Mouse (Mus musculus): ENCODE results near the gene Gm16181. TPM values are rescaled to one million over a fixed set of nuclear protein-coding genes. Genes with fewer than 3 reads are reported as not detected.

Gm16181 gene
- polyA plus RNA-seq, 1 experiment from 2014 or later = 0.46 TPM

DNA sequence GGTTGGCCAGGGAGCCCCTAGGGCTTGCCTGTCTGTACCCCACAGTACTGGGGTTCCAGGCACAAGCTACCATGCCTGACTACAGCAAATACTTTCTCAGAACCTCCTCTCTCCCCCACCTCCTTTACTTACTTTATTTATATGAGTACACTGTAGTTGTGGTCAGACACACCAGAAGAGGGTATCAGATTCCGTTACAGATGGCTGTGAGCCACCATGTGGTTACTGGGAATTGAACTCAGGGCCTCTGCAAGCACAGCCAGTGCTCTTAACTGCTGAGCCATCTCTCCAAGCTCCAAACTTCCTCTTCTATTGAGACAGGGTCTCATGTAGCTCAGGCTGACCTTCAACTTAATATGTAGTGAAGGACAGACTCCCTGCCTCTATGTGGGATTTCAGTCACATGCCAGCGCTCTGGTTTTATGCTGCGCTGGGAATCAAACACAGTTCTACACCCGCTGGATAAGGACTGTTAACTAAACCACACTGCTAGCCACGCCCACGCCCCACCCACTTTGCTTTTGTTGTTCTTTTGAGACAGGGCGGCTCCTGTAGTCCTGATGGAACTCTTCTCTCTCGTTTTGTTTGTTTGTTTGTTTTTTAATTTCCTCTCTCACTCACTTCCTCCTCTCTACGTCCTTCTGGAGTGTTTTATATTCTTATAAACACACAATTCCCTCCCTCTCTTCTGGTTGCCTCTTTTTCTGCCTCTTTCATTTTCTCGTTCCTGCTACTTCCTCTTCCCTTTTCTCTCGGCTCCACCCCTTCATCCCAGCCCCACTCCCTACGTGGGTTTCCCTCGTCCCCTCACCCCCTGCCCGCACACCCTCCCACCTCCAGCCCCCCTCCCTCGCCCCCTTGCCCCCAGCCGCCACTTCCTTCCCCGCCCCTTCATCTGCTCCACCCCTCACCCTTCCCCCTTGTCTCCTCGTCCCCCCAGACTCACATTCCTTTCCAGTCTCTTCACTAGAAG lies 34.7 kb upstream of the Gm16181 start:
- WGBS = 4% methylated on average over 18 of the region's 18 CpGs
- Histone ChIP-seq H3K4me3 (ENCODE audit: low read length) (peak overlapping the region; percentile 46), H3K4me1 (ENCODE audit: control insufficient read depth, insufficient read depth, low read length) (no peaks in the 10 kb centered on the region; the same call in 1 of the 2 replicates), H3K36me3 (ENCODE audit: control insufficient read depth, insufficient read depth, low read length) (no peaks in the 10 kb centered on the region), H3K4me2 (ENCODE audit: low read depth, low read length) (peak overlapping the region; percentile 52), H3K9ac (ENCODE audit: low read depth, low read length) (peak overlapping the region; percentile 55; the same call in 1 of the 2 replicates), H3K27me3 (replicated peaks; ENCODE audit: control insufficient read depth, insufficient read depth, low read length) (no peaks in the 10 kb centered on the region), H3K27ac (ENCODE audit: low read length) (peak overlapping the region; percentile 72), H3K9me3 (ENCODE audit: control insufficient read depth, low read length) (no peaks in the 10 kb centered on the region)
- ATAC-seq = peak; percentile 78

- Histone ChIP-seq H3K9ac (ENCODE audit: low read depth, low read length) (peak overlapping the region; percentile 55; the same call in 1 of the 2 replicates), H3K4me3 (ENCODE audit: low read length) (peak overlapping the region; percentile 46), H3K27me3 (replicated peaks; ENCODE audit: control insufficient read depth, insufficient read depth, low read length) (no peaks in the 10 kb centered on the region), H3K4me1 (ENCODE audit: control insufficient read depth, insufficient read depth, low read length) (no peaks in the 10 kb centered on the region; the same call in 1 of the 2 replicates), H3K36me3 (ENCODE audit: control insufficient read depth, insufficient read depth, low read length) (no peaks in the 10 kb centered on the region), H3K27ac (ENCODE audit: low read length) (peak overlapping the region; percentile 72), H3K9me3 (ENCODE audit: control insufficient read depth, low read length) (no peaks in the 10 kb centered on the region), H3K4me2 (ENCODE audit: low read depth, low read length) (peak overlapping the region; percentile 52)
- 0% methylated on average over 4 of the region's 4 CpGs for WGBS
- ATAC-seq = peak; percentile 47
Observed at GRCm38 (mm10) chr17:35186681-35187080, 34.0 kb upstream of the Gm16181 start.

GRCm38 (mm10) chr17:35187345-35187744 lies 33.3 kb upstream of the Gm16181 start:
- Histone ChIP-seq H3K4me2 (ENCODE audit: low read depth, low read length) (no peak overlapping the region), H3K4me3 (ENCODE audit: low read length) (no peak overlapping the region), H3K9ac (ENCODE audit: low read depth, low read length) (no peak overlapping the region), H3K4me1 (ENCODE audit: control insufficient read depth, insufficient read depth, low read length) (no peaks in the 10 kb centered on the region; the same call in 1 of the 2 replicates), H3K27ac (ENCODE audit: low read length) (no peak overlapping the region), H3K27me3 (replicated peaks; ENCODE audit: control insufficient read depth, insufficient read depth, low read length) (no peaks in the 10 kb centered on the region), H3K36me3 (ENCODE audit: control insufficient read depth, insufficient read depth, low read length) (no peaks in the 10 kb centered on the region), H3K9me3 (ENCODE audit: control insufficient read depth, low read length) (no peaks in the 10 kb centered on the region)
- ATAC-seq = no peak
- WGBS = 66% methylated on average over 4 of the region's 4 CpGs

GRCm38 (mm10) chr17:35187959-35188610 lies 32.5 kb upstream of the Gm16181 start, which contains the start of gene Lst1:
TSS of gene Lst1 (minus strand) at chr17:35188439.
- Histone ChIP-seq H3K4me3 (ENCODE audit: low read length) (no peak within 1 kb of the TSS), H3K9ac (ENCODE audit: low read depth, low read length) (no peak within 1 kb of the TSS), H3K4me2 (ENCODE audit: low read depth, low read length) (no peak within 1 kb of the TSS), H3K9me3 (ENCODE audit: control insufficient read depth, low read length) (no peaks in the 10 kb centered on the region), H3K27ac (ENCODE audit: low read length) (no peak within 1 kb of the TSS), H3K27me3 (replicated peaks; ENCODE audit: control insufficient read depth, insufficient read depth, low read length) (no peaks in the 10 kb centered on the region), H3K4me1 (ENCODE audit: control insufficient read depth, insufficient read depth, low read length) (no peaks in the 10 kb centered on the region; the same call in 1 of the 2 replicates), H3K36me3 (ENCODE audit: control insufficient read depth, insufficient read depth, low read length) (no peaks in the 10 kb centered on the region)
- 66% methylated on average over 7 of the region's 7 CpGs for WGBS
- no peak for ATAC-seq

DNA sequence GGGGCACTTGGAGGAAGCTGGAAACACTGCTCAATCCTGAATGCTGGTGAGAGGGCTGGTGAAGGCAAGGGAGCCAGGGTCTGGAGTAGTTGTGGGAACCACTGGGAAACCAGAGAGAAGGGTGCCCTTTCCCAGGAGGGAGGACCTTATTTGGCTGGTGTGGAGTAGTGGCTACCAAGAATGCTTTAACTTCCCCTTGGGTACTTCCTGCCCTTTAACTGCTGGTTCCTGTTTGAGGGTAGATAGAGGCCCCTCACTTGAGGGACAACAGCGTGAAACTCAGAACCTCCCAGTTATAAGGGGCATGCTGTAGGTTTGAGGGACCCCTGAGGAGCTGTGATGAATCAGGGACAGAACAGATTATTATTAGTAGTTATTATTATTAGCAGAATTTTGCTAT lies 31.4 kb upstream of the Gm16181 start:
- 72% methylated on average over 1 of the region's 1 CpGs for WGBS

DNA sequence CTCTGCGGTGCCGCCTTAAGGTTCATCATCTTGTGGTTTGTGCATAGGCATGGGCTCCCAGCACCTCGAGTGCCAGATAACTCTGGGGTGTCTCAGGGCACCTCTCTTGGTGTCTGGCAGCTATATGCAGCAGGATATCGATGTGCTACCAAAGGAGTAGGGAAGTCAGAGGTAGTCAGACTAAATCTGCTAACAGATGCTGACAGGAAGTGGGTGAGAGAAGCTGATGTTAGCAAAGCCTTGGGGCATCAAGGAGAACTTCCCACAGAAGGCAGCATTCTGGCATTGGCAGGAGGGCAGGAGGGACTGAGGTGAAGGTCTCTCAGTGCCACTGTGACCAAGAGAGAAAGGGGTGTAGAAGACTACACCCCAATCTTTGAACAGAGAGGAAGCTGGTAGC lies 30.5 kb upstream of the Gm16181 start:
- no peak overlapping the region for H3K4me3 ChIP-seq (ENCODE audit: low read length)
- H3K36me3 ChIP-seq (ENCODE audit: control insufficient read depth, insufficient read depth, low read length) = no peaks in the 10 kb centered on the region
- no peak overlapping the region for H3K9ac ChIP-seq (ENCODE audit: low read depth, low read length)
- H3K9me3 ChIP-seq (ENCODE audit: control insufficient read depth, low read length) = no peaks in the 10 kb centered on the region
- H3K4me2 ChIP-seq (ENCODE audit: low read depth, low read length) = no peak overlapping the region
- peaks cover 5% of the 10 kb centered on the region for H3K4me1 ChIP-seq (ENCODE audit: control insufficient read depth, insufficient read depth, low read length)
- H3K27ac ChIP-seq (ENCODE audit: low read length) = no peak overlapping the region
- WGBS = 60% methylated on average over 4 of the region's 4 CpGs
- no peaks in the 10 kb centered on the region; the same call in 1 of the 2 replicates for H3K27me3 ChIP-seq (replicated peaks; ENCODE audit: control insufficient read depth, insufficient read depth, low read length)
- no peak for ATAC-seq

More for the DNA sequence above, 31.4 kb upstream of the Gm16181 start:
- Histone ChIP-seq H3K9ac (ENCODE audit: low read depth, low read length) (no peak overlapping the region), H3K9me3 (ENCODE audit: control insufficient read depth, low read length) (no peaks in the 10 kb centered on the region), H3K4me2 (ENCODE audit: low read depth, low read length) (no peak overlapping the region), H3K36me3 (ENCODE audit: control insufficient read depth, insufficient read depth, low read length) (no peaks in the 10 kb centered on the region), H3K4me3 (ENCODE audit: low read length) (no peak overlapping the region), H3K4me1 (ENCODE audit: control insufficient read depth, insufficient read depth, low read length) (peaks cover 2% of the 10 kb centered on the region), H3K27me3 (replicated peaks; ENCODE audit: control insufficient read depth, insufficient read depth, low read length) (no peaks in the 10 kb centered on the region; the same call in 1 of the 2 replicates), H3K27ac (ENCODE audit: low read length) (no peak overlapping the region)
- no peak for ATAC-seq

GRCm38 (mm10) chr17:35191723-35192122 lies 28.9 kb upstream of the Gm16181 start:
- no peak for ATAC-seq
- WGBS = 46% methylated on average over 2 of the region's 2 CpGs

DNA sequence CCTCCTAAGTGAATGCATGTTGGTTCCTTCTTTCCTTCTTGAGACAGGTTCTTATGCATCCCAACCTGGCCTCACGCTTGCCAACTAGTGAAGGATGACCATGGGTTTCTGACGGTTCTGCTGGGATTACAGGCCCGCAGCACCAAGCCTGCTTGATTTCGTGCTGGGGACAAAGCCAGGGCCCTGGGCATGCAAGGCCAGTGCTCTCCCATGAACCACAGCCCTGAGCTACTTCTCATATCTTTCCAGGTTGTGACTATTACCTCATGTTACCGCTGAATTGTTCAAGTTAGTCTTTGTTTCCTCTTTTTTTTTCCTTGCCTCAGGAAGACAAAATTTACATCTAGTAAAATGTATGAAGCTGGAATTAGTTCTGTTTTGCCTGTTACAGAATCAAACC lies 27.7 kb upstream of the Gm16181 start:
- no peak for ATAC-seq

More at GRCm38 (mm10) chr17:35191723-35192122, 28.9 kb upstream of the Gm16181 start:
- no peaks in the 10 kb centered on the region for H3K36me3 ChIP-seq (ENCODE audit: control insufficient read depth, insufficient read depth, low read length)
- peaks cover 13% of the 10 kb centered on the region for H3K4me1 ChIP-seq (ENCODE audit: control insufficient read depth, insufficient read depth, low read length)
- H3K9ac ChIP-seq (ENCODE audit: low read depth, low read length) = no peak overlapping the region
- H3K27me3 ChIP-seq (replicated peaks; ENCODE audit: control insufficient read depth, insufficient read depth, low read length) = peaks cover 5% of the 10 kb centered on the region
- no peak overlapping the region for H3K27ac ChIP-seq (ENCODE audit: low read length)
- H3K4me2 ChIP-seq (ENCODE audit: low read depth, low read length) = no peak overlapping the region
- no peak overlapping the region for H3K4me3 ChIP-seq (ENCODE audit: low read length)
- H3K9me3 ChIP-seq (ENCODE audit: control insufficient read depth, low read length) = no peaks in the 10 kb centered on the region

More for the DNA sequence above, 27.7 kb upstream of the Gm16181 start:
- Histone ChIP-seq H3K4me2 (ENCODE audit: low read depth, low read length) (no peak overlapping the region), H3K9me3 (ENCODE audit: control insufficient read depth, low read length) (no peaks in the 10 kb centered on the region), H3K27ac (ENCODE audit: low read length) (no peak overlapping the region), H3K4me3 (ENCODE audit: low read length) (no peak overlapping the region), H3K27me3 (replicated peaks; ENCODE audit: control insufficient read depth, insufficient read depth, low read length) (peaks cover 5% of the 10 kb centered on the region), H3K9ac (ENCODE audit: low read depth, low read length) (no peak overlapping the region), H3K36me3 (ENCODE audit: control insufficient read depth, insufficient read depth, low read length) (no peaks in the 10 kb centered on the region), H3K4me1 (ENCODE audit: control insufficient read depth, insufficient read depth, low read length) (peaks cover 13% of the 10 kb centered on the region)
- 82% methylated on average over 5 of the region's 5 CpGs for WGBS
